In the genomic region with DNA sequence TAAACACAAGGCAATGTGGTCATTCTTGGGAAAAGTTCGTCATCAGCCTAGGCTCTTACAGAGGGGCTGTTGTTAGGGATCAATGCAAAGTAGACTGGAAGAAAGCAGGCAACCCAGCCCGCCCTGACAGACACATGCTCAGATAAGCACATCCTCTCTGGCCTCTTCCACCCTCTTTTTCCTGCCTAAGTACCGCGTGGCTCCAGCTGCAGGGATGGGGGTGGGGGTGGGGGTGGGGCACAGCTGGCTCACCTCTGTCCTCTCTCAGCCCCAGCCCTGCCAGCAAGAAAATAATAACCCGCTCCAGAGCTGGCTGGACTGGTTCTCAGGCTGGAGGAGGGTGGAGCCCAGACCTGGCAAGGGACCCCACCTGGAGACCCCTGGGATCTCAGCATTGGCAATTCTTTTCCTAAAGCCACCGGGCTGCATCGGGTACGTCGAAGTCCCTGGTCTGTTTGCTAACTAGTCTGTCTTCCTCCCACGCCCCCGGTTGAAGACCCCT, we compare ENCODE assay signal across 8 mouse cellular contexts. TPM values are rescaled to one million over a fixed set of nuclear protein-coding genes. Genes with fewer than 3 reads are reported as not detected.
A peak's percentile ranks its signal among the peaks of the same experiment; 100 is the strongest.
DNase-seq lines count a peak whose midpoint lies in the region; ATAC-seq lines count a peak whose summit lies in the region.

No protein-coding gene starts in this region.

- H3K4me2 ChIP-seq in heart, embryonic 14.5 days (ENCODE audit: low read length), result peak overlapping the region; percentile 67
- H3K4me2 ChIP-seq in liver, embryonic 12.5 days, result peak overlapping the region; percentile 69
- peak overlapping the region; percentile 82 for H3K4me2 ChIP-seq in stomach, embryonic 14.5 days (replicated peaks; ENCODE audit: low read depth, low read length)

- peak overlapping the region; percentile 71 for H3K9ac ChIP-seq in heart, embryonic 14.5 days (ENCODE audit: low read length)
- peak overlapping the region; percentile 48 for H3K9ac ChIP-seq in liver, embryonic 12.5 days
- peak overlapping the region; percentile 63 for H3K9ac ChIP-seq in stomach, embryonic 14.5 days (replicated peaks; ENCODE audit: low read depth, low read length)

- H3K4me1 ChIP-seq in heart, embryonic 14.5 days (ENCODE audit: control insufficient read depth in 2 of 2, insufficient read depth in 2 of 2, low read length in 2 of 2), result peaks cover 7 to 11% of the 10 kb centered on the region in 2 experiments; a peak in 3 of 4 replicates
- H3K4me1 ChIP-seq in liver, embryonic 12.5 days, result peaks cover 27% of the 10 kb centered on the region
- peaks cover 16% of the 10 kb centered on the region for H3K4me1 ChIP-seq in stomach, embryonic 14.5 days (ENCODE audit: control insufficient read depth, insufficient read depth, low read length)

- peak overlapping the region; percentile 48 to 69 for H3K4me3 ChIP-seq in heart, embryonic 14.5 days (ENCODE audit: control insufficient read depth in 1 of 2, insufficient read depth in 1 of 2, low read depth in 1 of 2, low read length in 2 of 2)
- H3K4me3 ChIP-seq in liver, embryonic 12.5 days, result peak overlapping the region; percentile 55
- peak overlapping the region; percentile 48 for H3K4me3 ChIP-seq in stomach, embryonic 14.5 days (ENCODE audit: low read depth, low read length)

- H3K27me3 ChIP-seq in heart, embryonic 14.5 days (ENCODE audit: control insufficient read depth, insufficient read depth, low read length), result no peaks in the 10 kb centered on the region
- no peaks in the 10 kb centered on the region for H3K27me3 ChIP-seq in liver, embryonic 12.5 days (replicated peaks)
- no peaks in the 10 kb centered on the region for H3K27me3 ChIP-seq in stomach, embryonic 14.5 days (ENCODE audit: control insufficient read depth, insufficient read depth, low read length)

- H3K27ac ChIP-seq in heart, embryonic 14.5 days (replicated peaks in 1 of 2; ENCODE audit: control insufficient read depth in 1 of 2, insufficient read depth in 1 of 2, low read depth in 2 of 2, low read length in 2 of 2), result peak overlapping the region; percentile 79 to 87
- peak overlapping the region; percentile 58; the same call in 1 of the 2 replicates for H3K27ac ChIP-seq in liver, embryonic 12.5 days
- H3K27ac ChIP-seq in stomach, embryonic 14.5 days (ENCODE audit: low read length), result peak overlapping the region; percentile 84

- peak; percentile 37 to 74 for DNase-seq in adrenal gland, adult (ENCODE audit: inconsistent age in 2 of 2, low spot score in 1 of 2)
- DNase-seq in adrenal gland, adult 18-20 months (ENCODE audit: low spot score in 2 of 2), result no peak
- no peak for DNase-seq in right cerebral cortex, adult 18-20 months
- no peak for DNase-seq in cerebellum, postnatal 36 days

- WGBS in heart, embryonic 14.5 days, result under 1% methylated on average over 11 of the region's 11 CpGs
- 2% methylated on average over 11 of the region's 11 CpGs for WGBS in liver, embryonic 12.5 days (ENCODE audit: insufficient replicate concordance)
- under 1% methylated on average over 11 of the region's 11 CpGs for WGBS in stomach, embryonic 14.5 days

- H3K9me3 ChIP-seq in heart, embryonic 14.5 days (ENCODE audit: control insufficient read depth, low read length), result no peaks in the 10 kb centered on the region
- no peaks in the 10 kb centered on the region for H3K9me3 ChIP-seq in liver, embryonic 12.5 days (replicated peaks)
- H3K9me3 ChIP-seq in stomach, embryonic 14.5 days (ENCODE audit: control insufficient read depth, low read depth, low read length), result no peaks in the 10 kb centered on the region

- ATAC-seq in common myeloid progenitor, adult 5-6 weeks (replicated peaks; ENCODE audit: low read depth, poor library complexity, severe bottlenecking), result peak; percentile 47; the same call in 1 of the 2 replicates
- peak; percentile 70 for ATAC-seq in heart, embryonic 14.5 days (ENCODE audit: insufficient number of reproducible peaks, insufficient read depth, low FRiP score, low read depth)
- peak; percentile 58 for ATAC-seq in liver, embryonic 12.5 days
- peak; percentile 83 for ATAC-seq in stomach, embryonic 14.5 days (ENCODE audit: insufficient number of reproducible peaks, insufficient read depth, low FRiP score, low read depth)

- no peaks in the 10 kb centered on the region for H3K36me3 ChIP-seq in heart, embryonic 14.5 days (ENCODE audit: control insufficient read depth, insufficient read depth, low read length)
- H3K36me3 ChIP-seq in liver, embryonic 12.5 days, result no peaks in the 10 kb centered on the region
- H3K36me3 ChIP-seq in stomach, embryonic 14.5 days (ENCODE audit: control insufficient read depth, insufficient read depth, low read length), result no peaks in the 10 kb centered on the region

RNA-seq across cellular contexts. Expression of a gene that starts 1.0 kb away (rescaled TPM):
- total RNA-seq in adrenal gland, adult 18-20 months (2021), result 10 to 100 TPM; 22.9 to 26.9 TPM
- total RNA-seq in common myeloid progenitor, adult 5-6 weeks (2017), result 0.41 TPM in 1 of 2 replicates, not detected in the other
- polyA plus RNA-seq in heart, embryonic 14.5 days (2014; fragmentation: Nextera tagmentation; extraction: Ambion mirVana), result 26.7 and 26.9 TPM in 2 replicates
- polyA plus RNA-seq in liver, embryonic 12.5 days (2016; fragmentation: Nextera tagmentation; extraction: Ambion mirVana), result 10.5 TPM in 2 replicates
- polyA plus RNA-seq in stomach, embryonic 14.5 days (2014; fragmentation: Nextera tagmentation; extraction: Ambion mirVana), result 71.6 and 76.7 TPM in 2 replicates

RNA-seq across cellular contexts. Expression of a gene that starts 13.4 kb away (rescaled TPM):
- total RNA-seq in adrenal gland, adult 18-20 months (2021), result 10 to 100 TPM in 1 of 2 experiments, 1 to 10 TPM in 1; 9.1 to 10.8 TPM
- 1.3 and 1.5 TPM in 2 replicates for total RNA-seq in common myeloid progenitor, adult 5-6 weeks (2017)
- 1.5 and 2.9 TPM in 2 replicates for polyA plus RNA-seq in heart, embryonic 14.5 days (2014; fragmentation: Nextera tagmentation; extraction: Ambion mirVana)
- 1.2 and 1.5 TPM in 2 replicates for polyA plus RNA-seq in liver, embryonic 12.5 days (2016; fragmentation: Nextera tagmentation; extraction: Ambion mirVana)
- 1.9 and 3.9 TPM in 2 replicates for polyA plus RNA-seq in stomach, embryonic 14.5 days (2014; fragmentation: Nextera tagmentation; extraction: Ambion mirVana)

RNA-seq across cellular contexts. Expression of a gene that starts 26.8 kb away (rescaled TPM):
- 100 to 1,000 TPM in 1 of 2 experiments, 10 to 100 TPM in 1; 86.8 to 106 TPM for total RNA-seq in adrenal gland, adult 18-20 months (2021)
- total RNA-seq in common myeloid progenitor, adult 5-6 weeks (2017), result 26.6 and 51.3 TPM in 2 replicates
- polyA plus RNA-seq in heart, embryonic 14.5 days (2014; fragmentation: Nextera tagmentation; extraction: Ambion mirVana), result 27.0 and 43.6 TPM in 2 replicates
- polyA plus RNA-seq in liver, embryonic 12.5 days (2016; fragmentation: Nextera tagmentation; extraction: Ambion mirVana), result 39.3 and 44.5 TPM in 2 replicates
- 58.7 and 62.3 TPM in 2 replicates for polyA plus RNA-seq in stomach, embryonic 14.5 days (2014; fragmentation: Nextera tagmentation; extraction: Ambion mirVana)

RNA-seq across cellular contexts. Expression of a gene that starts 44.4 kb away (rescaled TPM):
- total RNA-seq in adrenal gland, adult 18-20 months (2021), result 1 to 10 TPM; 1.3 to 1.9 TPM
- total RNA-seq in common myeloid progenitor, adult 5-6 weeks (2017), result not detected in 2 replicates
- 0.70 and 0.72 TPM in 2 replicates for polyA plus RNA-seq in heart, embryonic 14.5 days (2014; fragmentation: Nextera tagmentation; extraction: Ambion mirVana)
- 0.48 and 0.77 TPM in 2 replicates for polyA plus RNA-seq in liver, embryonic 12.5 days (2016; fragmentation: Nextera tagmentation; extraction: Ambion mirVana)
- 8.2 TPM in 2 replicates for polyA plus RNA-seq in stomach, embryonic 14.5 days (2014; fragmentation: Nextera tagmentation; extraction: Ambion mirVana)

Comparison
In these comparisons a context has a peak if more than half of its experiments do, and no peak if none do; other contexts are left out.
1. DNase-seq: peak in adrenal gland, adult (2 of 2); none in adrenal gland, adult 18-20 months (0 of 2), right cerebral cortex, adult 18-20 months (single experiment) and cerebellum, postnatal 36 days (0 of 2).
2. Peak in every context shown above with its lines, with median percentiles within 50 percentile points of each other: ATAC-seq, H3K27ac ChIP-seq, H3K4me2 ChIP-seq, H3K4me3 ChIP-seq and H3K9ac ChIP-seq.